Mouse (Mus musculus) c-Kit-positive CD71-negative TER-119-negative erythroid progenitor cells, embryonic 14.5 days (primary cell): ENCODE measurements around the gene Eif4e1b.

Source experiments
- DNase-seq: peaks from one replicate; pipeline ENCODE4 v3.0.0-alpha.2; 2013; ENCODE audit warnings: low read depth

Eif4e1b gene

GRCm38 (mm10) chr13:54783698-54784097 is at the start of gene Eif4e1b:
TSS of gene Eif4e1b (plus strand) at chr13:54783998.
- no peak for DNase-seq

GRCm38 (mm10) chr13:54736931-54737330 is 46.9 kb upstream of the Eif4e1b start:
- DNase-seq = no peak

- DNase-seq = no peak
Observed at GRCm38 (mm10) chr13:54737488-54738212, 46.1 kb upstream of the Eif4e1b start.

- no peak for DNase-seq
Observed at GRCm38 (mm10) chr13:54738213-54738601, 45.6 kb upstream of the Eif4e1b start.

GRCm38 (mm10) chr13:54746110-54746509 is 37.7 kb upstream of the Eif4e1b start:
- DNase-seq = no peak

GRCm38 (mm10) chr13:54746896-54747295 is 36.9 kb upstream of the Eif4e1b start:
- DNase-seq = no peak

GRCm38 (mm10) chr13:54748190-54748589 is 35.6 kb upstream of the Eif4e1b start:
- DNase-seq = no peak

GRCm38 (mm10) chr13:54748721-54749060 is 35.1 kb upstream of the Eif4e1b start:
- no peak for DNase-seq

GRCm38 (mm10) chr13:54749061-54749863 is 34.5 kb upstream of the Eif4e1b start:
- DNase-seq = no peak

GRCm38 (mm10) chr13:54749864-54750411 is 33.9 kb upstream of the Eif4e1b start, which contains the start of gene Gprin1:
TSS of gene Gprin1 (minus strand) at chr13:54749874.
- DNase-seq = no peak

GRCm38 (mm10) chr13:54750699-54751098 is 33.1 kb upstream of the Eif4e1b start:
- DNase-seq = peak; percentile 44

GRCm38 (mm10) chr13:54752656-54753055 is 31.1 kb upstream of the Eif4e1b start:
- DNase-seq = no peak

GRCm38 (mm10) chr13:54753733-54754132 is 30.1 kb upstream of the Eif4e1b start:
- DNase-seq = no peak

GRCm38 (mm10) chr13:54754169-54755080 is 29.4 kb upstream of the Eif4e1b start:
- DNase-seq = no peak

- no peak for DNase-seq
Observed at GRCm38 (mm10) chr13:54755201-54755830, 28.5 kb upstream of the Eif4e1b start.

- DNase-seq = no peak
Observed at GRCm38 (mm10) chr13:54756156-54756712, 27.6 kb upstream of the Eif4e1b start.

- DNase-seq = no peak
Observed at GRCm38 (mm10) chr13:54757093-54757830, 26.5 kb upstream of the Eif4e1b start.

- peak; percentile 72 for DNase-seq
Observed at GRCm38 (mm10) chr13:54758045-54758755, 25.6 kb upstream of the Eif4e1b start.

GRCm38 (mm10) chr13:54758756-54759470 is 24.9 kb upstream of the Eif4e1b start:
- no peak for DNase-seq
